Mouse (Mus musculus): ENCODE data around the gene Mettl22. TPM values are rescaled to one million over a fixed set of nuclear protein-coding genes. Genes with fewer than 3 reads are reported as not detected.
A peak's percentile ranks its signal among the peaks of the same experiment; 100 is the strongest.

Mettl22 gene
- polyA plus RNA-seq, 1 experiment from 2014 or later = 30.0 TPM

DNA sequence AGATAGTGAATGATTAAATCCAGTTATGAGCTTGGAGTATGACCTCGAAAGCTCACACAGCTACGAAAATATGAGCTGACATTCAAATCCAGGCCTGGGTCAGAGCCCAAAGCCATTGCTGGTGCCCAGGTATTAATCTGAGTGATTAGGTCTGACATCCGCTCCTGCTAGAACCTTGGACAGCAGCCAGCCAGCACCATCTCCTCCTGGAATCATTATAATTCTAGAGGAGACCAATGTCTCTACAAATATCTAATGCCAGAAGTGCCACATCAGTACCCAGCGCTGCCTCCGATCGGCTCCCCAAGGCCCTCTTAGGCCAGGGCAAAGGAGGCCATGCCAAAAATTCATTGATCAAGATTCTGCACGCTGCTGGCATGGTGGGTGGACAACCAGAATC is 25.7 kb upstream of the Mettl22 start:
- Histone ChIP-seq H3K27me3 (ENCODE audit: control insufficient read depth, insufficient read depth, low read length) (no peaks in the 10 kb centered on the region), H3K27ac (ENCODE audit: low read depth, low read length) (no peak overlapping the region), H3K9me3 (ENCODE audit: control insufficient read depth, low read length) (no peaks in the 10 kb centered on the region), H3K36me3 (ENCODE audit: control insufficient read depth, insufficient read depth, low read length) (no peaks in the 10 kb centered on the region), H3K4me3 (ENCODE audit: low read depth, low read length) (no peak overlapping the region), H3K9ac (ENCODE audit: low read length) (no peak overlapping the region), H3K4me2 (ENCODE audit: low read depth) (no peak overlapping the region), H3K4me1 (ENCODE audit: control insufficient read depth, insufficient read depth, low read length) (no peaks in the 10 kb centered on the region)
- 86% methylated on average over 7 of the region's 7 CpGs for WGBS
- no peak for DNase-seq (ENCODE audit: low spot score)
- ATAC-seq (ENCODE audit: insufficient read depth, low FRiP score, low TSS enrichment) = no peak

DNA sequence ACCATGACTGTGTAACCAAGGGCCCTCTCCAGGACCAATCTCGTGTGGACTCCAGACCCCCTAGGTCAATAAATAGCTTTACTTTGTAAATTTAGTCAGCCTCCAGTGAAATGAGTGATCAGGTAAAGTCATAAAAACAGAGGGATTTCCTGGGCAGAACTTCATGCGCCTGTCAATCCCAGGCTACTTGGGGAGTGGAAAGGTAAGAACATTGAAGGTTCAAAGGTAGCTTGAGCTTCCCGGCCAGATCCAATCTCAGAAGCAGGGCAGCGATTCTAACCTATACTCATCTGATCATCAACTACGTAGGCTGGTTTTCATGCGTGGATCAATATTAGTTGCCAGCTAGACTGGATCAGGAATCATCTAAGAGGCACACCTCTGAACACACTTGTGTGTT is 24.3 kb upstream of the Mettl22 start:
- Histone ChIP-seq H3K9ac (ENCODE audit: low read length) (no peak overlapping the region), H3K27ac (ENCODE audit: low read depth, low read length) (no peak overlapping the region), H3K4me3 (ENCODE audit: low read depth, low read length) (no peak overlapping the region), H3K27me3 (ENCODE audit: control insufficient read depth, insufficient read depth, low read length) (no peaks in the 10 kb centered on the region), H3K4me1 (ENCODE audit: control insufficient read depth, insufficient read depth, low read length) (no peaks in the 10 kb centered on the region), H3K9me3 (ENCODE audit: control insufficient read depth, low read length) (no peaks in the 10 kb centered on the region), H3K4me2 (ENCODE audit: low read depth) (no peak overlapping the region), H3K36me3 (ENCODE audit: control insufficient read depth, insufficient read depth, low read length) (no peaks in the 10 kb centered on the region)
- WGBS = 86% methylated on average over 6 of the region's 6 CpGs
- ATAC-seq (ENCODE audit: insufficient read depth, low FRiP score, low TSS enrichment) (no peak), DNase-seq (ENCODE audit: low spot score) (no peak)

DNA sequence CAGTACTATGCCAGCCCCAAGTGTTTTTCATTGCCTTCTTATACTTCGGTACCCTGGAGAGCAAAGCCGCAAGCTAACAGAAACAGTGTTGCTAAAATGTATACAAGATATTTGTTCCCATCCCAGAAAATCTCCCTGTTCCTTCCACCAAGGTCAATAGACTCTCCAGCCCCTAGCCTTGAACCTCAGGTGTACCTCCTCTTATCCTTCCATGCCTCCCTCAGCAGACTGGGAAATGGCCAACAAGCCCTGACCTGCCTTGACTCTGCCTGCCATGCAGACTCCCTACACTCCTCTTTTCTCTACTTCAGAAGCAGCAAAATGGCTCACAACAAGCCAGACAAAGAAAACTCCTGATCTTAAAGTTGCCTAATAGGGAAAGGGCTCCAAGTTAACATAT is 17.3 kb upstream of the Mettl22 start:
- H3K27ac ChIP-seq (ENCODE audit: low read depth, low read length) = no peak overlapping the region
- WGBS = 100% methylated on average over 2 of the region's 2 CpGs
- H3K4me1 ChIP-seq (ENCODE audit: control insufficient read depth, insufficient read depth, low read length) = no peaks in the 10 kb centered on the region
- H3K9ac ChIP-seq (ENCODE audit: low read length) = no peak overlapping the region
- DNase-seq (ENCODE audit: low spot score) (no peak), ATAC-seq (ENCODE audit: insufficient read depth, low FRiP score, low TSS enrichment) (no peak)
- H3K4me3 ChIP-seq (ENCODE audit: low read depth, low read length) = no peak overlapping the region
- H3K9me3 ChIP-seq (ENCODE audit: control insufficient read depth, low read length) = no peaks in the 10 kb centered on the region
- no peaks in the 10 kb centered on the region for H3K36me3 ChIP-seq (ENCODE audit: control insufficient read depth, insufficient read depth, low read length)
- H3K4me2 ChIP-seq (ENCODE audit: low read depth) = no peak overlapping the region
- H3K27me3 ChIP-seq (ENCODE audit: control insufficient read depth, insufficient read depth, low read length) = no peaks in the 10 kb centered on the region

DNA sequence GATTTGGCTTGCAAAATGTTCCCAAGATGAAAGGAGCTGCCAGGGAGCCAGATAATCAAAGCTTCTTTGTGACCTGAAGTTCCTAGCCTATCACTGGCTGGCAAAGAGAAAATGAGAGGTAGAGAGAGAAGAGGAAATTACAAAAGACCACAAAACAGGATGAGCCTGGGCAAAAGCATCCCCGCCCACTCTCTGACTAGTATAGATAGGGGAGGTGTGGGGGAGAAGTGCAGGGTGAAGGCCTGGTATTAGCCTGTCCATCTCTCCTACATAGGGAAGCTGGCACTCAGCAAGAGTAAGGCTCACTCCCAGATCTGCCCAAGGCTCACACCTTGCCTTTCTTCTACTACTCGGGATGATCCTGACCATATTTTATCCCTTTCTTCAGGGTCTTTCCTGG is 15.4 kb upstream of the Mettl22 start:
- Histone ChIP-seq H3K4me1 (ENCODE audit: control insufficient read depth, insufficient read depth, low read length) (no peaks in the 10 kb centered on the region), H3K27ac (ENCODE audit: low read depth, low read length) (no peak overlapping the region), H3K9ac (ENCODE audit: low read length) (no peak overlapping the region), H3K36me3 (ENCODE audit: control insufficient read depth, insufficient read depth, low read length) (no peaks in the 10 kb centered on the region), H3K4me2 (ENCODE audit: low read depth) (no peak overlapping the region), H3K9me3 (ENCODE audit: control insufficient read depth, low read length) (no peaks in the 10 kb centered on the region), H3K4me3 (ENCODE audit: low read depth, low read length) (no peak overlapping the region), H3K27me3 (ENCODE audit: control insufficient read depth, insufficient read depth, low read length) (no peaks in the 10 kb centered on the region)
- ATAC-seq (ENCODE audit: insufficient read depth, low FRiP score, low TSS enrichment) (no peak), DNase-seq (ENCODE audit: low spot score) (no peak)
- 48% methylated on average over 2 of the region's 2 CpGs for WGBS

DNA sequence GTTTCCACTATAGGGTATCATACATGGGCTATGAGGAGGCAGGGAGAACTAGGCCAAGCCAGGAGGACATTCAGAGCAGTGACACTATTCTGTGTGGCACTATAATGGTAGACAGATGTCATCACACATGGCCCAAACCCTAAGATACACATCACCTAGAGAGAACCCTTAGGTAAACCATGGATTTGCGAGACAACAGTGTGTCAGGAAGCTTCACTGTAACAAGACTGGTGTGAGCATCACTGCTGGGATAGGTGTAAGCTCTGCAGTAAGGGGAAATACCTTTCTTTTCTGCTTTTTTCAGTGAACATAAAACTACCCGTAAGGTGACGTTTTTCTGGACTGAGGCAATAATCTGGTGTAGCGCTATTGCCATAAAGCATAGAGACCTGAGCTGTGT is 12.2 kb upstream of the Mettl22 start:
- Histone ChIP-seq H3K9ac (ENCODE audit: low read length) (no peak overlapping the region), H3K4me3 (ENCODE audit: low read depth, low read length) (no peak overlapping the region), H3K36me3 (ENCODE audit: control insufficient read depth, insufficient read depth, low read length) (no peaks in the 10 kb centered on the region), H3K9me3 (ENCODE audit: control insufficient read depth, low read length) (no peaks in the 10 kb centered on the region), H3K27ac (ENCODE audit: low read depth, low read length) (no peak overlapping the region), H3K27me3 (ENCODE audit: control insufficient read depth, insufficient read depth, low read length) (no peaks in the 10 kb centered on the region), H3K4me1 (ENCODE audit: control insufficient read depth, insufficient read depth, low read length) (no peaks in the 10 kb centered on the region), H3K4me2 (ENCODE audit: low read depth) (no peak overlapping the region)
- 91% methylated on average over 4 of the region's 4 CpGs for WGBS
- DNase-seq (ENCODE audit: low spot score) (no peak), ATAC-seq (ENCODE audit: insufficient read depth, low FRiP score, low TSS enrichment) (no peak)

DNA sequence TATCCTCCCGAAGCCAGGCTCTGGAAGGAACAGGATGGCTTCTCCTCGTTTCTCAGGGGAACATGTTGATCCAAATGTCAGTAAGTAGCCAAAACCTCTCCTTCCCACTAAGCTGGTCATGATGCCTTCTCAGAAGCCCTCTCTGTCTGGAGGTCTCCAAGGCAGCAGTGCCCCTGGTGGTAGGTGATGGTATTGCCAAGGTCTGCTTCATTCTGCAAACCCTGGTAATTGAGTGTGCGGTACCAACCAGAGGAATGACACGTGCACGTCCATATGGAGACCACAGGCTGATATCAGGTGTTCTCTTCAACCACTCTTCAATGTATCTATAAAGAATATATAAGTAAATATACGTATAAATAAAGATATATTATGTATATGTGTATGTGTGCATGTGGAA is 11.5 kb upstream of the Mettl22 start:
- WGBS = 39% methylated on average over 6 of the region's 6 CpGs
- no peak overlapping the region for H3K4me2 ChIP-seq (ENCODE audit: low read depth)
- ATAC-seq (ENCODE audit: insufficient read depth, low FRiP score, low TSS enrichment) = no peak
- no peaks in the 10 kb centered on the region for H3K36me3 ChIP-seq (ENCODE audit: control insufficient read depth, insufficient read depth, low read length)
- peak; percentile 65 for DNase-seq (ENCODE audit: low spot score)
- no peaks in the 10 kb centered on the region for H3K27me3 ChIP-seq (ENCODE audit: control insufficient read depth, insufficient read depth, low read length)
- no peak overlapping the region for H3K9ac ChIP-seq (ENCODE audit: low read length)
- H3K27ac ChIP-seq (ENCODE audit: low read depth, low read length) = no peak overlapping the region
- no peaks in the 10 kb centered on the region for H3K4me1 ChIP-seq (ENCODE audit: control insufficient read depth, insufficient read depth, low read length)
- no peak overlapping the region for H3K4me3 ChIP-seq (ENCODE audit: low read depth, low read length)
- no peaks in the 10 kb centered on the region for H3K9me3 ChIP-seq (ENCODE audit: control insufficient read depth, low read length)

DNA sequence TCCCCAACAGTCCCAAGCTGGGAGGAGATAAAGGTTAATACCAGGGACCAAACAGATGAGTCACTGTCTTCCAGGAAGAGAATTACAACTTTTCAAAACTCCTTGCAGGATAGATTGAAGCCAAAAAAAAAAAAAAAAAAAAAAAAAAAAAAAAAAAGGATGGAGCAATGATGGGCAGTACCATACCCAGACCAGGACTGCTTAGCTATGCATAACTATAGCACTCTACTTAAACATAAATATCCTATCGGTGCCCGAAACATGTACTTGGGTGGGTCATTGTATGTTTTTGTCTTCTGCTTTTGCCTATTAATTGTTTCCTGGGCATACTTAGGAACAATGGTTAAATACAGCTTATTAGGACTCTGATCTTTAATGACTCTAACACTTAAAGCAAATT is 456 bp upstream of the Mettl22 start:
- Histone ChIP-seq H3K9ac (ENCODE audit: low read length) (no peak overlapping the region), H3K27me3 (ENCODE audit: control insufficient read depth, insufficient read depth, low read length) (no peaks in the 10 kb centered on the region), H3K4me1 (ENCODE audit: control insufficient read depth, insufficient read depth, low read length) (peaks cover 6% of the 10 kb centered on the region; the same call in 1 of the 2 replicates), H3K4me3 (ENCODE audit: low read depth, low read length) (peak overlapping the region; percentile 78; the same call in 1 of the 2 replicates), H3K9me3 (ENCODE audit: control insufficient read depth, low read length) (no peaks in the 10 kb centered on the region), H3K27ac (ENCODE audit: low read depth, low read length) (no peak overlapping the region), H3K36me3 (ENCODE audit: control insufficient read depth, insufficient read depth, low read length) (no peaks in the 10 kb centered on the region; the same call in 1 of the 2 replicates), H3K4me2 (ENCODE audit: low read depth) (peak overlapping the region; percentile 55)
- peak; percentile 71 for ATAC-seq (ENCODE audit: insufficient read depth, low FRiP score, low TSS enrichment)
- DNase-seq (ENCODE audit: low spot score) = no peak
- WGBS = 81% methylated on average over 2 of the region's 2 CpGs

DNA sequence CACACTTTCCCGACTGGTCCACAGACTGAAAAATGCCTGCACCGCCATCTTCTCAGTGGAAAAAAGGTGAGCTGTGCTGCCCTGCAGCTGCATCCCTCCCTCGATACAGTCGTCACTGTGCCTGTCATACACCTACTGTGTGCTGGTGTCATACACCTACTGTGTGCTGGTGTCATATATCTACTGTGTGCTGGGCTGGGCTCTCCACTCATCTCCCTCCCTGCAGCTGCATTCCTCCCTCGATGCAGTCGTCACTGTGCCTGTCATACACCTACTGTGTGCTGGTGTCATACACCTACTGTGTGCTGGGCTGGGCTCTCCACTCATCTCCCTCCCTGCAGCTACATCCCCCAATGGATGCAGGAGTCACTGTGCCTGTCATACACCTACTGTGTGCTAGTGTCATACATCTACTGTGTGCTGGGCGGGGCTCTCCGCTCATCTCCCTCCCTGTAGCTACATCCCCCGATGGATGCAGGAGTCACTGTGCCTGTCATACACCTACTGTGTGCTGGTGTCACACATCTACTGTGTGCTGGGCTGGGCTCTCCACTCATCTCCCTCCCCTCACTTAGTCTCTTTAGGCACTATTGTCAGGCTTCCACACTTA is 16.9 kb downstream of the Mettl22 start:
- Histone ChIP-seq H3K36me3 (ENCODE audit: control insufficient read depth, insufficient read depth, low read length) (peaks cover 2% of the 10 kb centered on the region; the same call in 1 of the 2 replicates), H3K9me3 (ENCODE audit: control insufficient read depth, low read length) (no peaks in the 10 kb centered on the region), H3K4me3 (ENCODE audit: low read depth, low read length) (no peak overlapping the region), H3K4me1 (ENCODE audit: control insufficient read depth, insufficient read depth, low read length) (peaks cover 4% of the 10 kb centered on the region; the same call in 1 of the 2 replicates), H3K9ac (ENCODE audit: low read length) (no peak overlapping the region), H3K27me3 (ENCODE audit: control insufficient read depth, insufficient read depth, low read length) (no peaks in the 10 kb centered on the region), H3K4me2 (ENCODE audit: low read depth) (no peak overlapping the region), H3K27ac (ENCODE audit: low read depth, low read length) (no peak overlapping the region)
- DNase-seq (ENCODE audit: low spot score) (no peak), ATAC-seq (ENCODE audit: insufficient read depth, low FRiP score, low TSS enrichment) (no peak)
- WGBS = 92% methylated on average over 9 of the region's 9 CpGs

DNA sequence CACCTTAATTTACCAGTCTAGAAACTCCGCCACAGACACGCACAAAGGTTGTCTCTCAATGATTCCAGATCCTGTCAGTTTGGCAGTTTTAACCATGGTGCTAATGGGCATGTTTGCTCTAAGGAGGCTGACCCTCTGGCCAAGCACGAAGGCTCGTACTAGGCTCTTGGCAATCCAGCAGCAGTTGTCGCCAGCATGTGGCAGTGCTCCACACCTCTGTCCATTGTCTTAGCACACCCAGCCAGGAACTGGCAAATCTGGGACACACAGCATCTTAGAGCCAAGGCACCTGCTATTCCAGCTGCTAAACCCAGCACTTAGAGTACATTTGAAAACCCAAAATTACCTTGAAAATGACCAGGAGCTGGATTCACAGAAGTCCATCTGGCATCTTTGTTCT is 18.8 kb downstream of the Mettl22 start:
- no peaks in the 10 kb centered on the region for H3K27me3 ChIP-seq (ENCODE audit: control insufficient read depth, insufficient read depth, low read length)
- 68% methylated on average over 5 of the region's 5 CpGs for WGBS
- DNase-seq (ENCODE audit: low spot score) (no peak), ATAC-seq (ENCODE audit: insufficient read depth, low FRiP score, low TSS enrichment) (no peak)
- 0 out of 2 replicates have a peak, but pooled peaks cover 2% of the 10 kb centered on the region for H3K36me3 ChIP-seq (ENCODE audit: control insufficient read depth, insufficient read depth, low read length)
- H3K4me1 ChIP-seq (ENCODE audit: control insufficient read depth, insufficient read depth, low read length) = peaks cover 4% of the 10 kb centered on the region; the same call in 1 of the 2 replicates
- H3K27ac ChIP-seq (ENCODE audit: low read depth, low read length) = no peak overlapping the region
- no peak overlapping the region for H3K4me3 ChIP-seq (ENCODE audit: low read depth, low read length)
- no peaks in the 10 kb centered on the region for H3K9me3 ChIP-seq (ENCODE audit: control insufficient read depth, low read length)
- H3K4me2 ChIP-seq (ENCODE audit: low read depth) = no peak overlapping the region
- no peak overlapping the region for H3K9ac ChIP-seq (ENCODE audit: low read length)

Measured in neural tube, embryonic 11.5 days (tissue).